Mouse (Mus musculus): ENCODE measurements around the gene Ppp4c. TPM values are rescaled to one million over a fixed set of nuclear protein-coding genes. Genes with fewer than 3 reads are reported as not detected.

The Ppp4c gene
- 294 and 371 TPM in 2 replicates for polyA plus RNA-seq (2014; fragmentation: Nextera tagmentation; extraction: Ambion mirVana)

DNA sequence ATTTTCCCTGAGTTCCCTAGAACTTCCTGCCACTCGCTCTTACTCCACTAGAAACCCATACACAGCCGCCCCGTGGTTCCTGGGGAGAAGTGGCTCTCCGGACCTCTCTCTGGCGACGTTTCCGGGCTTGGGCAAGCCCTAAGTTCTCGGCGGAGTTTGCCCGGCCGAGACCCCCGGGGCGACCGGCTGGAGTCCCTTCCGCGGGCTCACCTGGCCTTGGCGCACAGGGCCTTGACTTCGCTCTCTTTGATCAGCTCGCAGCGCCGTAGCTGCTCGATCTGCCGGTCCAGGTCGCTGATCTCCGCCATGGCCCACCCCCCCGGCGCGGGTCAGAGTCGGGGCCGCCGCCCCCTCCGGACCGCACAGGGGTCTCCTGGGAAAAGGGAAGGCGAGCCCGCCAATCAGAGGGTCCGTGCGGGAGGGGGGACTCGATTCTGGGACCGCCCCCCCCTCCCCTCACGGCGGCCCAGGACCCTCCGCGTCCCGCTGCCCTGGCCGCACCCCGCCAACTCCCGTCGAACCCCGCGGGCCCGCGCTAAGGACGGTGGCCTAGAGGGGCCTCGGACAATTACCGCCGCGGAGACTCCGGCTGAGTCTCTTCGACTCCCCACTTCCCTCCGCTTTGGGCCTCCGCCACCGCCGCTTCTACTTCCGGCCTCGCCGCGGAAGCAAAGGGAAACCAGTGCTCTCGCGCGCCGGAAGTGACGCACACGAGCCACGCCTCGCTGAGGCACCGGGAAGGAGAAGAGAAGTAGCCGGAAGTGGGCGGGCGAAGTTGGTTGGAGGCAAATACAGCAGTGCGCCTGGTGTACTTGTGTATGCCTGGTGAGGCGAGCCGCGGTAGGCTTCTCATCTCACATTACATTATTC is at the start of gene Ppp4c:
Ppp4c (minus strand) TSS at position 646 of the 870 bp plus-strand sequence.
- H3K36me3 ChIP-seq (ENCODE audit: control insufficient read depth, insufficient read depth, low read length) = peaks cover 64% of the 10 kb centered on the region
- no peaks in the 10 kb centered on the region for H3K9me3 ChIP-seq (ENCODE audit: control insufficient read depth, low read length)
- H3K4me2 ChIP-seq (replicated peaks; ENCODE audit: low read depth, low read length) = peak within 1 kb of the TSS; percentile 75
- H3K4me1 ChIP-seq (ENCODE audit: control insufficient read depth, insufficient read depth, low read length) = peaks cover 13% of the 10 kb centered on the region
- no peaks in the 10 kb centered on the region for H3K27me3 ChIP-seq (ENCODE audit: control insufficient read depth, insufficient read depth, low read length)
- H3K9ac ChIP-seq (ENCODE audit: low read depth, low read length) = peak within 1 kb of the TSS; percentile 94
- ATAC-seq (ENCODE audit: low FRiP score, low TSS enrichment) = peak; percentile 95
- peak within 1 kb of the TSS; percentile 96 for H3K4me3 ChIP-seq (ENCODE audit: low read length)
- peak within 1 kb of the TSS; percentile 98 for H3K27ac ChIP-seq (ENCODE audit: low read depth, low read length)
- WGBS = under 1% methylated on average over 60 of the region's 83 CpGs

- H3K27me3 ChIP-seq (ENCODE audit: control insufficient read depth, insufficient read depth, low read length) = 0 out of 2 replicates have a peak, but pooled peaks cover 4% of the 10 kb centered on the region
- H3K36me3 ChIP-seq (ENCODE audit: control insufficient read depth, insufficient read depth, low read length) = no peaks in the 10 kb centered on the region
- 90% methylated on average over 1 of the region's 1 CpGs for WGBS
- H3K9ac ChIP-seq (ENCODE audit: low read depth, low read length) = no peak overlapping the region
- no peak overlapping the region for H3K4me3 ChIP-seq (ENCODE audit: low read length)
- no peak for ATAC-seq (ENCODE audit: low FRiP score, low TSS enrichment)
- no peak overlapping the region for H3K4me2 ChIP-seq (replicated peaks; ENCODE audit: low read depth, low read length)
- no peaks in the 10 kb centered on the region for H3K9me3 ChIP-seq (ENCODE audit: control insufficient read depth, low read length)
- H3K4me1 ChIP-seq (ENCODE audit: control insufficient read depth, insufficient read depth, low read length) = 0 out of 2 replicates have a peak, but pooled peaks cover 5% of the 10 kb centered on the region
- H3K27ac ChIP-seq (ENCODE audit: low read depth, low read length) = no peak overlapping the region
These were observed 41.0 kb upstream of the Ppp4c start for GRCm38 (mm10) chr7:126833294-126833693.

GRCm38 (mm10) chr7:126832036-126832598 is 39.8 kb upstream of the Ppp4c start:
- 1% methylated on average over 21 of the region's 21 CpGs for WGBS

DNA sequence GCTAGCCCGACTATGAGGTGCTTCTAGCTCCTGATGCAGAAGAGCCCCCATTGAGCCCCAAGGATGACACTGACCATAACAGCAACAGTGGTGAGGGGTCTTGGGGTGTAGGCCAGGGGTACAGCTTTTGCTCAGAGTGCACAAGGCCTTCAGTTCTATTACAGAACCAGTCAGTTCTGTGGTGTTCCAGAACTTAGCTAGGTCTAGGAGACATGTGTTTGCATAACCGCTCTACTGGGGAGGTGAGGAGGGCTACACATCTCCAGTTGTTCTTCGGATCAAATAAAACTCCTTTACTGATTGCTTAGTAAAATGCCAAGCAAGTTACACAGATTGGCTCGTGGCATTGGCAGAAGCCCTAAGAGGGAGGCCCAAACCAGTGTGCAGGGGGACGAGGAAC is 39.2 kb upstream of the Ppp4c start, which contains the start of gene 4930451I11Rik:
4930451I11Rik (minus strand) TSS at position 101 of the 400 bp plus-strand sequence.
- Histone ChIP-seq H3K36me3 (ENCODE audit: control insufficient read depth, insufficient read depth, low read length) (no peaks in the 10 kb centered on the region), H3K27me3 (ENCODE audit: control insufficient read depth, insufficient read depth, low read length) (0 out of 2 replicates have a peak, but pooled peaks cover 4% of the 10 kb centered on the region), H3K4me1 (ENCODE audit: control insufficient read depth, insufficient read depth, low read length) (0 out of 2 replicates have a peak, but pooled peaks cover 5% of the 10 kb centered on the region), H3K4me3 (ENCODE audit: low read length) (peak within 1 kb of the TSS; percentile 24), H3K4me2 (replicated peaks; ENCODE audit: low read depth, low read length) (peak within 1 kb of the TSS; percentile 50), H3K9ac (ENCODE audit: low read depth, low read length) (peak within 1 kb of the TSS; percentile 52), H3K27ac (ENCODE audit: low read depth, low read length) (no peak within 1 kb of the TSS), H3K9me3 (ENCODE audit: control insufficient read depth, low read length) (no peaks in the 10 kb centered on the region)
- 66% methylated on average over 5 of the region's 5 CpGs for WGBS
- ATAC-seq (ENCODE audit: low FRiP score, low TSS enrichment) = no peak

More at GRCm38 (mm10) chr7:126832036-126832598, 39.8 kb upstream of the Ppp4c start:
- 0 out of 2 replicates have a peak, but pooled peaks cover 5% of the 10 kb centered on the region for H3K4me1 ChIP-seq (ENCODE audit: control insufficient read depth, insufficient read depth, low read length)
- H3K4me3 ChIP-seq (ENCODE audit: low read length) = peak overlapping the region; percentile 24
- peak overlapping the region; percentile 52 for H3K9ac ChIP-seq (ENCODE audit: low read depth, low read length)
- no peak overlapping the region for H3K27ac ChIP-seq (ENCODE audit: low read depth, low read length)
- peak overlapping the region; percentile 50 for H3K4me2 ChIP-seq (replicated peaks; ENCODE audit: low read depth, low read length)
- H3K27me3 ChIP-seq (ENCODE audit: control insufficient read depth, insufficient read depth, low read length) = 0 out of 2 replicates have a peak, but pooled peaks cover 4% of the 10 kb centered on the region
- peak; percentile 89 for ATAC-seq (ENCODE audit: low FRiP score, low TSS enrichment)
- H3K9me3 ChIP-seq (ENCODE audit: control insufficient read depth, low read length) = no peaks in the 10 kb centered on the region
- no peaks in the 10 kb centered on the region for H3K36me3 ChIP-seq (ENCODE audit: control insufficient read depth, insufficient read depth, low read length)

GRCm38 (mm10) chr7:126825952-126826351 is 33.7 kb upstream of the Ppp4c start:
- Histone ChIP-seq H3K9ac (ENCODE audit: low read depth, low read length) (no peak overlapping the region), H3K9me3 (ENCODE audit: control insufficient read depth, low read length) (no peaks in the 10 kb centered on the region), H3K27me3 (ENCODE audit: control insufficient read depth, insufficient read depth, low read length) (peaks cover 19% of the 10 kb centered on the region), H3K27ac (ENCODE audit: low read depth, low read length) (no peak overlapping the region), H3K4me2 (replicated peaks; ENCODE audit: low read depth, low read length) (no peak overlapping the region), H3K4me1 (ENCODE audit: control insufficient read depth, insufficient read depth, low read length) (0 out of 2 replicates have a peak, but pooled peaks cover 3% of the 10 kb centered on the region), H3K36me3 (ENCODE audit: control insufficient read depth, insufficient read depth, low read length) (no peaks in the 10 kb centered on the region), H3K4me3 (ENCODE audit: low read length) (no peak overlapping the region)
- no peak for ATAC-seq (ENCODE audit: low FRiP score, low TSS enrichment)
- WGBS = 64% methylated on average over 5 of the region's 5 CpGs

DNA sequence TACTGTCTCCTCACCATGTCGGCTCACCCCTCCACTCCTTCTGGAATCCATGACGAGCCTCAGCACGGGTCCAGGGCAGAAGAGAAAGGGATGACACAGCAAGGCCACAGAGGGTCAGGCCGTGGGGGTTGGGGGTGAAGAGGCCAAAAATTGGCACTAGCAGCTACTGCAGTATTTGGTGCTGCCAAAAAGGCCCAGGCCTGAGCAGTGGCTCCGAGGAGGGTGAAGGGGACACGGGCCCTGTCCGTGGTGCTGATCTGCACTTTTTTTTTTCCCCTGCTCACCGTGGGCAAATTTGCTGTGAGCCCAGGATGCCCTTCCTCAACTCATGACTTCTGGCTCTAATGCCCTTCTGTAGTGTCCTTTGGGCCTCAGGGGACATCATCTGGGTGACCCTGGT is 33.1 kb upstream of the Ppp4c start:
- 0 out of 2 replicates have a peak, but pooled peaks cover 3% of the 10 kb centered on the region for H3K4me1 ChIP-seq (ENCODE audit: control insufficient read depth, insufficient read depth, low read length)
- no peaks in the 10 kb centered on the region for H3K9me3 ChIP-seq (ENCODE audit: control insufficient read depth, low read length)
- no peak for ATAC-seq (ENCODE audit: low FRiP score, low TSS enrichment)
- no peak overlapping the region for H3K27ac ChIP-seq (ENCODE audit: low read depth, low read length)
- H3K9ac ChIP-seq (ENCODE audit: low read depth, low read length) = no peak overlapping the region
- no peaks in the 10 kb centered on the region for H3K36me3 ChIP-seq (ENCODE audit: control insufficient read depth, insufficient read depth, low read length)
- WGBS = 26% methylated on average over 8 of the region's 8 CpGs
- no peak overlapping the region for H3K4me2 ChIP-seq (replicated peaks; ENCODE audit: low read depth, low read length)
- H3K27me3 ChIP-seq (ENCODE audit: control insufficient read depth, insufficient read depth, low read length) = peaks cover 19% of the 10 kb centered on the region
- H3K4me3 ChIP-seq (ENCODE audit: low read length) = no peak overlapping the region

GRCm38 (mm10) chr7:126823940-126824339 is 31.6 kb upstream of the Ppp4c start:
- no peak overlapping the region for H3K27ac ChIP-seq (ENCODE audit: low read depth, low read length)
- H3K4me2 ChIP-seq (replicated peaks; ENCODE audit: low read depth, low read length) = no peak overlapping the region; the same call in 1 of the 2 replicates
- H3K36me3 ChIP-seq (ENCODE audit: control insufficient read depth, insufficient read depth, low read length) = no peaks in the 10 kb centered on the region
- no peak for ATAC-seq (ENCODE audit: low FRiP score, low TSS enrichment)
- 17% methylated on average over 10 of the region's 10 CpGs for WGBS
- no peak overlapping the region for H3K4me3 ChIP-seq (ENCODE audit: low read length)
- H3K27me3 ChIP-seq (ENCODE audit: control insufficient read depth, insufficient read depth, low read length) = peaks cover 16% of the 10 kb centered on the region
- no peak overlapping the region for H3K9ac ChIP-seq (ENCODE audit: low read depth, low read length)
- 0 out of 2 replicates have a peak, but pooled peaks cover 3% of the 10 kb centered on the region for H3K4me1 ChIP-seq (ENCODE audit: control insufficient read depth, insufficient read depth, low read length)
- no peaks in the 10 kb centered on the region for H3K9me3 ChIP-seq (ENCODE audit: control insufficient read depth, low read length)

DNA sequence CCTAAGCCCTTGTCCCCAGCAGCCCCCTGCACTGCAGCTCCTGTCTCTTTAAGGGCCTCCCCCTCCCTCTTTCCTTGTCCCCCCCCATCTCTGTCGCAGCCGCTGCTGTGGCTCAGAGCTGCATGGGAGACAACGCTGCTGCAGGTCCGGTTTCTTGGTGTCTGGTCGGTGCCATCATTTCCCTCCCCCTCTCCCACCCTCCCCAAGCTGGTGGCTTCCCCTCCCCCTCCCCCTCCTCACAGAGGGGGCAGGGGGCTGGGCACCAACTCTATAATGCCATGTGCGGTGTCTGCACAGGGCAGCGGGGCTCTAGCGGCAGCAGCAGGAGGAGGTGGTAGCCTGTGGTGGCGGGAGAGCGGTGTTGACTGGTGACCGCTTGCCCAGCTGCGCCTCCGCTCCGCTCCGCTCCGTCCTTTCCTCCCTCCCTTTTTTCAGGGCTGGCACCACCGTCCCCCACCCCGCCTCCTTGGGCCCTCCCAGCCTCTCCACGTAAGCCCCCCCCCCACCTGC is 31.0 kb upstream of the Ppp4c start:
- WGBS = 0% methylated on average over 9 of the region's 19 CpGs
- peak overlapping the region; percentile 24 for H3K4me3 ChIP-seq (ENCODE audit: low read length)
- 0 out of 2 replicates have a peak, but pooled peaks have one; percentile 36 for ATAC-seq (ENCODE audit: low FRiP score, low TSS enrichment)
- H3K27ac ChIP-seq (ENCODE audit: low read depth, low read length) = no peak overlapping the region
- 0 out of 2 replicates have a peak overlapping the region, but pooled peaks have one; percentile 40 for H3K9ac ChIP-seq (ENCODE audit: low read depth, low read length)
- H3K4me2 ChIP-seq (replicated peaks; ENCODE audit: low read depth, low read length) = peak overlapping the region; percentile 55
- no peaks in the 10 kb centered on the region for H3K9me3 ChIP-seq (ENCODE audit: control insufficient read depth, low read length)
- H3K4me1 ChIP-seq (ENCODE audit: control insufficient read depth, insufficient read depth, low read length) = 0 out of 2 replicates have a peak, but pooled peaks cover 3% of the 10 kb centered on the region
- peaks cover 15% of the 10 kb centered on the region for H3K27me3 ChIP-seq (ENCODE audit: control insufficient read depth, insufficient read depth, low read length)
- no peaks in the 10 kb centered on the region for H3K36me3 ChIP-seq (ENCODE audit: control insufficient read depth, insufficient read depth, low read length)
